In genomic region chr1:36784365-36785134, GRCm38 (mm10) we compare ENCODE assay signal across 8 mouse cellular contexts. TPM values are rescaled to one million over a fixed set of nuclear protein-coding genes. Genes with fewer than 3 reads are reported as not detected.
DNase-seq lines count a peak whose midpoint lies in the region; ATAC-seq and TF ChIP-seq lines count a peak whose summit lies in the region.

No protein-coding gene starts in this region.

- no peak for TF ChIP-seq CTCF in Patski (IDR thresholded peaks at IDR 0.05)

- H3K9ac ChIP-seq in lung, embryonic 15.5 days = peak overlapping the region; percentile 36

- WGBS in hindbrain, embryonic 10.5 days = 5% methylated on average over 20 of the region's 20 CpGs
- 4% methylated on average over 20 of the region's 20 CpGs for WGBS in lung, embryonic 15.5 days

- peak overlapping the region; percentile 72 for H3K27ac ChIP-seq in hindbrain, embryonic 10.5 days
- no peak overlapping the region for H3K27ac ChIP-seq in lung, embryonic 15.5 days

- CTCF ChIA-PET in Patski (lab: Charles Lee) = no interaction called here

- peak; percentile 7 for DNase-seq in Patski (ENCODE audit: low read depth, low spot score)
- peak; percentile 94 for DNase-seq in cerebellum, adult 9-10 months
- peak; percentile 67 to 93 for DNase-seq in frontal cortex, adult 2 months (ENCODE audit: extremely low spot score in 1 of 2, low spot score in 1 of 2)
- peak; percentile 76 for DNase-seq in hindbrain, embryonic 10.5 days (ENCODE audit: low spot score)
- peak; percentile 63 for DNase-seq in layer of hippocampus, adult 9-10 months (ENCODE audit: low spot score)
- peak; percentile 52 for DNase-seq in ovary, postnatal 10 days (ENCODE audit: low spot score)
- DNase-seq in thymus, postnatal 25 days = peak; percentile 78

- H3K4me2 ChIP-seq in lung, embryonic 15.5 days = peak overlapping the region; percentile 76

- peak overlapping the region; percentile 57 for H3K4me3 ChIP-seq in hindbrain, embryonic 10.5 days
- H3K4me3 ChIP-seq in lung, embryonic 15.5 days = peak overlapping the region; percentile 36

- peak; percentile 72 for ATAC-seq in Patski
- peak; percentile 32; the same call in 1 of the 2 replicates for ATAC-seq in lung, embryonic 15.5 days (ENCODE audit: borderline replicate concordance, extremely low read depth, low FRiP score, low TSS enrichment)

- POLR2A ChIA-PET in Patski (lab: Charles Lee) = no interaction called here

- H3K4me1 ChIP-seq in hindbrain, embryonic 10.5 days (replicated peaks) = peaks cover 12% of the 10 kb centered on the region
- H3K4me1 ChIP-seq in lung, embryonic 15.5 days = peaks cover 13% of the 10 kb centered on the region

- 0 out of 2 replicates have a peak, but pooled peaks cover 3% of the 10 kb centered on the region for H3K36me3 ChIP-seq in hindbrain, embryonic 10.5 days
- H3K36me3 ChIP-seq in lung, embryonic 15.5 days = no peaks in the 10 kb centered on the region

- in situ Hi-C loops in Patski (cut with MboI; ENCODE audit: low pct_unique_long_range_greater_than_20kb) = loop anchor here (5.0 to 25.0 kb wide), 3 partner anchors 468 to 853 kb away; no protein-coding TSS in a partner anchor

- no peaks in the 10 kb centered on the region for H3K9me3 ChIP-seq in hindbrain, embryonic 10.5 days
- H3K9me3 ChIP-seq in lung, embryonic 15.5 days = no peaks in the 10 kb centered on the region

- H3K27me3 ChIP-seq in Patski = peaks cover 14% of the 10 kb centered on the region
- H3K27me3 ChIP-seq in hindbrain, embryonic 10.5 days (ENCODE audit: insufficient read depth, poor library complexity, severe bottlenecking) = peaks cover 14% of the 10 kb centered on the region; the same call in 1 of the 2 replicates
- no peaks in the 10 kb centered on the region for H3K27me3 ChIP-seq in lung, embryonic 15.5 days

RNA-seq across cellular contexts. Expression of gene Zap70, which starts 23.0 kb away (rescaled TPM):
- polyA plus RNA-seq in Patski (2021) = 0.13 TPM
- 2.5 and 3.7 TPM in 2 replicates for polyA plus RNA-seq in frontal cortex, adult 2 months (2012; rRNA removed)
- polyA plus RNA-seq in hindbrain, embryonic 10.5 days (2016; fragmentation: Nextera tagmentation; extraction: Ambion mirVana) = 0.25 and 0.43 TPM in 2 replicates
- polyA plus RNA-seq in lung, embryonic 15.5 days (2015; fragmentation: Nextera tagmentation; extraction: Ambion mirVana) = 0.79 and 1.5 TPM in 2 replicates

Comparison
In these comparisons a context has a peak if more than half of its experiments do, and no peak if none do; other contexts are left out.
1. DNase-seq: peak in every context shown above with its lines; median percentile 94 in cerebellum, adult 9-10 months; 80 in frontal cortex, adult 2 months; 78 in thymus, postnatal 25 days; 76 in hindbrain, embryonic 10.5 days; 63 in layer of hippocampus, adult 9-10 months; 52 in ovary, postnatal 10 days; 7 in Patski.